Mouse (Mus musculus): ENCODE results near the gene Dach1. TPM values are rescaled to one million over a fixed set of nuclear protein-coding genes. Genes with fewer than 3 reads are reported as not detected.

Gene Dach1
- total and polyA plus RNA-seq, 3 experiments = not detected

- Histone ChIP-seq H3K27ac (ENCODE audit: control insufficient read depth, low read depth, low read length) (no peak overlapping the region), H3K9ac (ENCODE audit: control insufficient read depth, low read depth, low read length, poor library complexity, severe bottlenecking) (no peak overlapping the region), H3K36me3 (ENCODE audit: control insufficient read depth in 1 of 2, insufficient read depth in 2 of 2, low read length in 2 of 2) (no peaks in the 10 kb centered on the region), H3K4me3 (ENCODE audit: control insufficient read depth in 1 of 2, insufficient read depth in 1 of 2, low read depth in 2 of 2, low read length in 2 of 2) (no peak overlapping the region), H3K79me2 (ENCODE audit: control insufficient read depth, insufficient read depth, low read length, poor library complexity) (no peaks in the 10 kb centered on the region), H3K27me3 (ENCODE audit: control insufficient read depth in 1 of 2, insufficient read depth in 2 of 2, low read length in 2 of 2) (no peaks in the 10 kb centered on the region), H3K4me1 (ENCODE audit: control insufficient read depth in 1 of 2, insufficient read depth in 2 of 2, low read length in 2 of 2) (no peaks in the 10 kb centered on the region), H3K9me3 (replicated peaks; ENCODE audit: insufficient read depth, low read length) (no peaks in the 10 kb centered on the region)
- TF ChIP-seq ZC3H11A (IDR thresholded peaks at IDR 0.05; ENCODE audit: low read depth, low read length) = no peak
- TF ChIP-seq MAZ (IDR thresholded peaks at IDR 0.05; ENCODE audit: low read depth, low read length) = no peak
- no peak for TF ChIP-seq SIN3A (IDR thresholded peaks at IDR 0.05; ENCODE audit: low read length)
- TF ChIP-seq ZKSCAN1 (IDR thresholded peaks at IDR 0.05; ENCODE audit: low read depth, low read length) = no peak
- TF ChIP-seq POLR2A (IDR thresholded peaks at IDR 0.05; ENCODE audit: control insufficient read depth in 1 of 2, insufficient read depth in 1 of 2, low read depth in 1 of 2, low read length in 2 of 2, poor library complexity in 1 of 2) = no peak
- no peak for TF ChIP-seq NRF1 (IDR thresholded peaks at IDR 0.05; ENCODE audit: insufficient read depth, low read depth, low read length, poor library complexity, severe bottlenecking)
- no peak for TF ChIP-seq TBP (IDR thresholded peaks at IDR 0.05; ENCODE audit: low read depth, low read length)
- no peak for TF ChIP-seq POLR2AphosphoS2 (IDR thresholded peaks at IDR 0.05; ENCODE audit: low read length)
- TF ChIP-seq CHD2 (IDR thresholded peaks at IDR 0.05; ENCODE audit: low read length) = no peak
- no peak for TF ChIP-seq GABPA (IDR thresholded peaks at IDR 0.05; ENCODE audit: low read depth, low read length)
- no peak for TF ChIP-seq MAX (IDR thresholded peaks at IDR 0.05; ENCODE audit: low read length)
- no peak for TF ChIP-seq HCFC1 (IDR thresholded peaks at IDR 0.05; ENCODE audit: low read depth, low read length)
- TF ChIP-seq MYC (IDR thresholded peaks at IDR 0.05; ENCODE audit: low read depth, low read length) = no peak
- TF ChIP-seq ZMIZ1 (IDR thresholded peaks at IDR 0.05; ENCODE audit: low read depth, low read length) = no peak
- no peak for TF ChIP-seq ELF1 (IDR thresholded peaks at IDR 0.05; ENCODE audit: low read depth, low read length)
- no peak for TF ChIP-seq UBTF (IDR thresholded peaks at IDR 0.05; ENCODE audit: borderline replicate concordance, insufficient read depth, low read depth, low read length)
- TF ChIP-seq ETS1 (IDR thresholded peaks at IDR 0.05; ENCODE audit: low read depth, low read length) = no peak
- no peak for TF ChIP-seq ZNF384 (IDR thresholded peaks at IDR 0.05; ENCODE audit: low read depth, low read length)
- DNase-seq (ENCODE audit: low read depth, low spot score) = no peak
Measured at GRCm38 (mm10) chr14:98023540-98023939, 146.0 kb downstream of the Dach1 start.

- no peak for DNase-seq (ENCODE audit: low read depth, low spot score)
- Histone ChIP-seq H3K4me3 (ENCODE audit: control insufficient read depth in 1 of 2, insufficient read depth in 1 of 2, low read depth in 2 of 2, low read length in 2 of 2) (no peak overlapping the region), H3K79me2 (ENCODE audit: control insufficient read depth, insufficient read depth, low read length, poor library complexity) (no peaks in the 10 kb centered on the region), H3K4me1 (ENCODE audit: control insufficient read depth in 1 of 2, insufficient read depth in 2 of 2, low read length in 2 of 2) (no peaks in the 10 kb centered on the region), H3K27me3 (ENCODE audit: control insufficient read depth in 1 of 2, insufficient read depth in 2 of 2, low read length in 2 of 2) (no peaks in the 10 kb centered on the region), H3K27ac (ENCODE audit: control insufficient read depth, low read depth, low read length) (no peak overlapping the region), H3K36me3 (ENCODE audit: control insufficient read depth in 1 of 2, insufficient read depth in 2 of 2, low read length in 2 of 2) (no peaks in the 10 kb centered on the region; a peak in 1 of 4 replicates), H3K9me3 (replicated peaks; ENCODE audit: insufficient read depth, low read length) (no peaks in the 10 kb centered on the region), H3K9ac (ENCODE audit: control insufficient read depth, low read depth, low read length, poor library complexity, severe bottlenecking) (no peak overlapping the region)
- no peak for TF ChIP-seq POLR2AphosphoS5 (IDR thresholded peaks at IDR 0.05; ENCODE audit: borderline replicate concordance, low read depth, low read length)
- TF ChIP-seq RCOR1 (IDR thresholded peaks at IDR 0.05; ENCODE audit: low read depth, low read length) = no peak
- no peak for TF ChIP-seq USF2 (IDR thresholded peaks at IDR 0.05; ENCODE audit: borderline replicate concordance in 1 of 2, insufficient read depth in 1 of 2, low read depth in 1 of 2, low read length in 2 of 2)
- TF ChIP-seq MYC (IDR thresholded peaks at IDR 0.05; ENCODE audit: low read depth, low read length) = no peak
- no peak for TF ChIP-seq POLR2AphosphoS2 (IDR thresholded peaks at IDR 0.05; ENCODE audit: low read length)
- no peak for TF ChIP-seq NRF1 (IDR thresholded peaks at IDR 0.05; ENCODE audit: insufficient read depth, low read depth, low read length, poor library complexity, severe bottlenecking)
- no peak for TF ChIP-seq CHD2 (IDR thresholded peaks at IDR 0.05; ENCODE audit: low read length)
- TF ChIP-seq POLR2A (IDR thresholded peaks at IDR 0.05; ENCODE audit: control insufficient read depth in 1 of 2, insufficient read depth in 1 of 2, low read depth in 1 of 2, low read length in 2 of 2, poor library complexity in 1 of 2) = no peak
- no peak for TF ChIP-seq ETS1 (IDR thresholded peaks at IDR 0.05; ENCODE audit: low read depth, low read length)
- no peak for TF ChIP-seq ELF1 (IDR thresholded peaks at IDR 0.05; ENCODE audit: low read depth, low read length)
- no peak for TF ChIP-seq HCFC1 (IDR thresholded peaks at IDR 0.05; ENCODE audit: low read depth, low read length)
- TF ChIP-seq JUND (IDR thresholded peaks at IDR 0.05; ENCODE audit: low read depth, low read length) = no peak
- TF ChIP-seq CHD1 (IDR thresholded peaks at IDR 0.05; ENCODE audit: low read depth, low read length) = no peak
- TF ChIP-seq USF1 (IDR thresholded peaks at IDR 0.05; ENCODE audit: low read depth, low read length) = no peak
Measured at GRCm38 (mm10) chr14:98014053-98014452, 155.5 kb downstream of the Dach1 start.

Measured in MEL (cell line).